Mouse (Mus musculus) ES-E14 (cell line): ENCODE data around the gene Cdc42. TPM values are rescaled to one million over a fixed set of nuclear protein-coding genes. Genes with fewer than 3 reads are reported as not detected.

Source experiments
- DNase-seq: peaks from one replicate; pipeline ENCODE4 v3.0.0-alpha.2; 2013; ENCODE audit warnings: low read depth, low spot score
- H3K27ac ChIP-seq: 2 replicates; pipeline ENCODE4 v1.5.1; 2012; ENCODE audit warnings: low read depth, mild to moderate bottlenecking, low read length, moderate library complexity, mixed read lengths; ENCODE audit not compliant: poor library complexity, insufficient read depth, severe bottlenecking
- H3K36me3 ChIP-seq: 2 replicates; pipeline ENCODE4 v1.6.1; 2012; ENCODE audit warnings: mild to moderate bottlenecking, low read length, moderate library complexity, mixed read lengths; ENCODE audit not compliant: control insufficient read depth, poor library complexity, insufficient read depth, severe bottlenecking
- H3K4me1 ChIP-seq, 2 experiments: fragments of 150-350 bp in 1 of 2; sonication (generic) in 1 of 2; 2 replicates each; pipeline ENCODE4 v1.6.1; 2012; ENCODE audit warnings: low read length in 2 of 2, mild to moderate bottlenecking in 1 of 2, mixed read lengths in 1 of 2; ENCODE audit not compliant: control insufficient read depth in 2 of 2, insufficient read depth in 2 of 2, poor library complexity in 1 of 2
- H3K4me3 ChIP-seq, 2 experiments: fragments of 150-350 bp in 1 of 2; sonication (generic) in 1 of 2; 2 replicates each; pipeline ENCODE4 v1.5.1; 2012; ENCODE audit warnings: low read length in 2 of 2, low read depth in 1 of 2, mild to moderate bottlenecking in 1 of 2, mixed read lengths in 1 of 2; ENCODE audit not compliant: insufficient read depth in 1 of 2, poor library complexity in 1 of 2, severe bottlenecking in 1 of 2
- H3K9ac ChIP-seq: 2 replicates; pipeline ENCODE4 v1.6.1; 2012; ENCODE audit warnings: low read depth, mild to moderate bottlenecking, low read length, mixed read lengths; ENCODE audit not compliant: poor library complexity, insufficient read depth, severe bottlenecking
- H3K9me3 ChIP-seq: fragments of 150-350 bp; sonication (generic); 2 replicates; pipeline ENCODE4 v1.6.1; 2012; ENCODE audit warnings: low read depth, mild to moderate bottlenecking, low read length; ENCODE audit not compliant: control insufficient read depth, insufficient read depth
- CHD2 ChIP-seq: IDR thresholded peaks from 2 replicates; pipeline ENCODE4 v1.6.1; 2014; ENCODE audit warnings: mild to moderate bottlenecking, low read depth, low read length, inconsistent platforms
- HCFC1 ChIP-seq: IDR thresholded peaks from 2 replicates; pipeline ENCODE4 v1.6.1; 2012; ENCODE audit warnings: low read length, inconsistent platforms, borderline replicate concordance; ENCODE audit not compliant: insufficient read depth
- MAFK ChIP-seq: IDR thresholded peaks from 2 replicates; pipeline ENCODE4 v1.6.1; 2014; ENCODE audit warnings: mild to moderate bottlenecking, low read depth, low read length, inconsistent platforms; ENCODE audit not compliant: insufficient read depth
- ZC3H11A ChIP-seq: IDR thresholded peaks from 2 replicates; pipeline ENCODE4 v1.6.1; 2012; ENCODE audit warnings: low read depth, mild to moderate bottlenecking, inconsistent platforms, low read length, borderline replicate concordance
- ZNF384 ChIP-seq: IDR thresholded peaks from 2 replicates; pipeline ENCODE4 v1.6.1; 2012; ENCODE audit warnings: low read depth, low read length, inconsistent platforms
- in situ Hi-C, 2 experiments: fragments of 600-800 bp; cut with MboI; formaldehyde crosslinking; loops; one replicate each; pipeline ENCODE4 v1.15.1; 2025; ENCODE audit warnings: low sequenced_read_pairs in 2 of 2, inconsistent platforms in 1 of 2; ENCODE audit not compliant: unreplicated experiment in 2 of 2
- total RNA-seq: library from RNA; depleted of rRNA; stranded (reverse); fragments of 300-350 nt; gene quantifications from 2 replicates; pipeline ENCODE4 v1.2.3, GENCODE M21; 2012

Cdc42 gene
- total RNA-seq, 1 experiment: 189 TPM

DNA sequence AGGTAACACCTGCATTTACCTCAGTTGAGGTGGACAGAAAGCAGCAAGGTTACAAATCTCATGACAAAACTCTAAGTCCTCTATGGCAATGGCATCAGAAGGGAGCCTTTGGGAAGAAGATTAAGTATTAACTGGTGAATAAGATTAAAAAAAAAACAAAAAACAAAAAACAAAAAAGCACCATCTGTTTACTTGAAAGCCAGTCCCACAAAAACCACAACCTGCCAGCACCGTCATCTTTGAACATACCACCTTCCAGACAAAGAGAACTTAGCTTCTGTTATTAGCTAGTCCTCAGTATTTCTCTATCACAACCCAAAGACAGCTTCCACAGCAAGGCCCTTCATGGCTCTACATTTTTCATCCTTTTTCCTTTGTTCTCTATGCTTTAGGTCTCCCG is 12.4 kb downstream of the Cdc42 start:
- DNase-seq: no peak
- H3K9me3 ChIP-seq: no peaks in the 10 kb centered on the region
- in situ Hi-C loops: no loop called here
- peaks cover 0 to 4% of the 10 kb centered on the region in 2 experiments; a peak in 1 of 4 replicates for H3K4me1 ChIP-seq
- no peak overlapping the region for H3K4me3 ChIP-seq
- TF ChIP-seq ZC3H11A (no peak), HCFC1 (no peak), MAFK (no peak), ZNF384 (no peak)
- peaks cover 4% of the 10 kb centered on the region; the same call in 1 of the 2 replicates for H3K36me3 ChIP-seq
- H3K27ac ChIP-seq: no peak overlapping the region
- no peak overlapping the region for H3K9ac ChIP-seq

DNA sequence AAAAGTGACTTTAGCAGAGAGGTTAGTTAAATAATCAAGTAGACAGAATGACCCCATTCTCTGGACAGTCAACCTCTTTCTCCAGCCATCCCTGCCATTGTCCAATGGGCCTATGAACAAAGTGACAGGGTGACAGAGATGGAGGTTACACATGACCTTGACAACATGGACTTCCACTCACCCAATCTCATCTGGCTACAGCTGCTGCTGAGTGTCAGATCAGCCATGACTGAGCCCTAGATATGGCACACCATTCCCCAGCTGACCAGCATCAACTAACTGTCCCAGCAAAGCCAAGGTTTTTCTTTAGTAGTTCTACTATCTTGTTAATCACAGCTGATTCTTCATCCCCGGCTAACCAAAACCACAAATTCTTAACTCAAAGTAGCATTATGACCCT is 14.7 kb downstream of the Cdc42 start:
- no peaks in the 10 kb centered on the region for H3K9me3 ChIP-seq
- DNase-seq: no peak
- H3K4me3 ChIP-seq: no peak overlapping the region
- H3K9ac ChIP-seq: no peak overlapping the region
- peaks cover 4% of the 10 kb centered on the region; the same call in 1 of the 2 replicates for H3K36me3 ChIP-seq
- TF ChIP-seq CHD2: no peak
- TF ChIP-seq ZC3H11A: no peak
- no peak for TF ChIP-seq MAFK
- no peak for TF ChIP-seq HCFC1
- TF ChIP-seq ZNF384: no peak
- H3K27ac ChIP-seq: no peak overlapping the region
- H3K4me1 ChIP-seq: peaks cover 0 to 4% of the 10 kb centered on the region in 2 experiments; a peak in 1 of 4 replicates
- in situ Hi-C loops: no loop called here

DNA sequence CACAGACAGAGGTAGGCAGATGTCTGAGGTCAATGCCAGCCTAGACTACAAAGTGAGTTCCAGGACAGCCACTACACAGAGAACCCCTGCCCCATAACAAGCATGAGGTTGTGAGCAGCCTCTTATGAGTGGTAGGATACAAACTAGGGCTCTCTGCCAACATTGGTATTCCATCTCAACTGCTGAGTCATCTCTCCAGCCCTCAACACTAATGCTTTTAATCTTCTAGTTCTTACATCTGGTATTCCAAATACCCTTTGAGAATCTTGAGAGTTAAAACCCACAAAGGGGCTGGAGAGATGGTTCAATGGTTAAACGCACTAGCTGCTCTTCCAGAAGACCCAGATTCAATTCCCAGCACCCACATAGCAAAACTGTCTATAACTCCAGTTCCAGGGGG is 18.1 kb downstream of the Cdc42 start:
- in situ Hi-C loops: no loop called here
- Histone ChIP-seq H3K9me3 (no peaks in the 10 kb centered on the region), H3K4me3 (no peak overlapping the region), H3K9ac (no peak overlapping the region), H3K27ac (no peak overlapping the region), H3K36me3 (peaks cover 6% of the 10 kb centered on the region), H3K4me1 (peaks cover 0 to 4% of the 10 kb centered on the region in 2 experiments; a peak in 1 of 4 replicates)
- TF ChIP-seq ZNF384 (no peak), CHD2 (no peak), ZC3H11A (no peak), HCFC1 (no peak), MAFK (no peak)
- DNase-seq: no peak

DNA sequence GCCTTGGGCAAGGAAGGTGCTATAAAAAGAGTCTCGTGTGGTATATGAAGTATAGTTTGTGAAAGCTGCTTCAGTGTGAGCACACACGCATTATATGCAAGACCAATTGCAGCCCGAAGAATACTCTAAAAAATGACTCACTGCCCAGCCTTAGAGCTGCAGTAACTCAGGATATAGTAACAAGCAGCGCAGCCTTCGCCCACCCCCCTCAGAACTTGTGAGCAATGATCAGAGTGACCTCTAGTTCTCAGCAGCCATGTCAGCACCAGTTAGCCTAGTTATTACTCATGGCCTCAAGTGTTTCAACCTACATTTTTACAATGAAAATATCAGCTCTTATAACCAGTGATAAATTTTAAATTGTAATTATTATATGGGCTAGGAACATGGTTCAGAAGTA is 21.1 kb downstream of the Cdc42 start:
- in situ Hi-C loops: no loop called here
- H3K9ac ChIP-seq: no peak overlapping the region
- DNase-seq: no peak
- H3K27ac ChIP-seq: no peak overlapping the region
- peaks cover 8% of the 10 kb centered on the region for H3K36me3 ChIP-seq
- TF ChIP-seq ZNF384: no peak
- no peak for TF ChIP-seq ZC3H11A
- no peak for TF ChIP-seq MAFK
- no peak for TF ChIP-seq CHD2
- no peak for TF ChIP-seq HCFC1
- no peaks in the 10 kb centered on the region for H3K9me3 ChIP-seq
- no peak overlapping the region for H3K4me3 ChIP-seq
- peaks cover 0 to 2% of the 10 kb centered on the region in 2 experiments; a peak in 1 of 4 replicates for H3K4me1 ChIP-seq

DNA sequence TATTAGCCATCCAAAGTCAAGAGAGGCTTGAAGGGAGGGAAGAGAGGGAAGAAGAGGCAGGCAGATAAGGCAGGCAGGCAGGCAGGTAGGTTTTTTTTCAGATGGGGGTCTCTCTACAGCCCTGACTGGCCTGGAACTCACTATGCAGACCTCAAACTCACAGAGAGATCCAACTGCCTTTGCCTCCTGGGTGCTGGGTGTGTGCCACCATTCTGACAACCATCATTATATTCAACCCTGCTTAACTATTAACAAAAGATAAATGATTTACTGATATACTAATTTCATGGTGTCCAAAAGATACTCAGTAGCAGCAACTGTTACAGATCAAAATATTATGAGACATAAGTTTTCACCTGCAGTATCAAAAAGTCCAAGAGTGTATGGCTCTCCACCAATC is 25.5 kb downstream of the Cdc42 start:
- DNase-seq: no peak
- no peaks in the 10 kb centered on the region for H3K9me3 ChIP-seq
- 0 out of 2 replicates have a peak overlapping the region, but pooled peaks have one; percentile 19 for H3K27ac ChIP-seq
- TF ChIP-seq ZC3H11A (no peak), MAFK (no peak), ZNF384 (no peak), HCFC1 (no peak), CHD2 (no peak)
- H3K4me3 ChIP-seq: no peak overlapping the region
- H3K4me1 ChIP-seq: no peaks in the 10 kb centered on the region; a peak in 1 of 4 replicates
- H3K36me3 ChIP-seq: peaks cover 17% of the 10 kb centered on the region
- no peak overlapping the region for H3K9ac ChIP-seq
- in situ Hi-C loops: no loop called here
